Comparison of ENCODE assay signal across 17 mouse cellular contexts in genomic region chr19:22635635-22636034, GRCm38 (mm10).
"Had no signal": no experiment of that assay in that cellular context is flagged by ENCODE, and none has a peak within 500 bp of the region (broad histone marks: within the 10 kb centered on the region; RNA-seq: fewer than 3 reads in every experiment).

No protein-coding gene starts in this region.

- H3K9me3 ChIP-seq: limb, embryonic 12.5 days; liver, embryonic 13.5 days; lung, embryonic 15.5 days; megakaryocyte, embryonic 14.5 days; midbrain, embryonic 12.5 days; neural tube, embryonic 13.5 days had no signal

- H3K36me3 ChIP-seq: limb, embryonic 12.5 days; liver, embryonic 13.5 days; lung, embryonic 15.5 days; midbrain, embryonic 12.5 days; neural tube, embryonic 13.5 days had no signal

- H3K4me2 ChIP-seq: limb, embryonic 12.5 days; liver, embryonic 13.5 days; lung, embryonic 15.5 days; midbrain, embryonic 12.5 days; neural tube, embryonic 13.5 days had no signal

- H3K27ac ChIP-seq: limb, embryonic 12.5 days; liver, embryonic 13.5 days; lung, embryonic 15.5 days; macrophage; midbrain, embryonic 12.5 days; neural tube, embryonic 13.5 days; stomach, postnatal 0 days had no signal

- ATAC-seq: liver, postnatal 0 days; midbrain, embryonic 16.5 days had no signal

- H3K4me1 ChIP-seq: limb, embryonic 12.5 days; liver, embryonic 13.5 days; lung, embryonic 15.5 days; megakaryocyte, embryonic 14.5 days; midbrain, embryonic 12.5 days; neural tube, embryonic 13.5 days had no signal

- H3K4me3 ChIP-seq: limb, embryonic 12.5 days; liver, embryonic 13.5 days; lung, embryonic 15.5 days; megakaryocyte, embryonic 14.5 days; midbrain, embryonic 12.5 days; neural tube, embryonic 13.5 days had no signal

- H3K27me3 ChIP-seq: limb, embryonic 12.5 days; liver, embryonic 13.5 days; lung, embryonic 15.5 days; megakaryocyte, embryonic 14.5 days; midbrain, embryonic 12.5 days; neural tube, embryonic 13.5 days had no signal

- DNase-seq: kidney, adult 9 months; layer of hippocampus, adult 9-11 months; layer of hippocampus, postnatal 36 days; liver; liver, embryonic 13.5 days; liver, postnatal 0 days; lung, postnatal 14 days; right cerebral cortex, adult 18-20 months; thymus, postnatal 4 days had no signal

- H3K9ac ChIP-seq: limb, embryonic 12.5 days; liver, embryonic 13.5 days; liver, postnatal 0 days; lung, embryonic 15.5 days; midbrain, embryonic 12.5 days; neural tube, embryonic 13.5 days had no signal
